Mouse (Mus musculus) hindbrain, embryonic 14.5 days (tissue): Measurements from ENCODE around the gene Sap25. TPM values are rescaled to one million over a fixed set of nuclear protein-coding genes. Genes with fewer than 3 reads are reported as not detected.
A peak's percentile ranks its signal among the peaks of the same experiment; 100 is the strongest.

ENCODE experiments used
- ATAC-seq: fragments of 200-750 bp; cut with Nextera tagmentation; 2 replicates; pipeline ENCODE4 v1.8.0; 2017; ENCODE audit warnings: moderate number of reproducible peaks, mild to moderate bottlenecking, moderate TSS enrichment, moderate library complexity; ENCODE audit not compliant: low FRiP score
- DNase-seq: peaks from one replicate; pipeline ENCODE4 v3.0.0-alpha.2; 2015; ENCODE audit warnings: low spot score
- H3K27ac ChIP-seq: fragments of 300-500 bp; sonication (generic); 2 replicates; pipeline ENCODE4 v1.5.1; 2014; ENCODE audit warnings: mild to moderate bottlenecking, moderate library complexity
- H3K27me3 ChIP-seq: fragments of 300-500 bp; sonication (generic); 2 replicates; pipeline ENCODE4 v1.6.1; 2014; ENCODE audit warnings: mild to moderate bottlenecking, low read length, mixed read lengths; ENCODE audit not compliant: control insufficient read depth, insufficient read depth
- H3K36me3 ChIP-seq: fragments of 300-500 bp; sonication (generic); replicated peaks from 2 replicates; pipeline ENCODE4 v1.6.1; 2014; ENCODE audit not compliant: control insufficient read depth, insufficient read depth
- H3K4me1 ChIP-seq: fragments of 300-500 bp; sonication (generic); replicated peaks from 2 replicates; pipeline ENCODE4 v1.6.1; 2014; ENCODE audit warnings: antibody characterized with exemption, low read length, mixed read lengths; ENCODE audit not compliant: control insufficient read depth, insufficient read depth
- H3K4me2 ChIP-seq: fragments of 300-500 bp; sonication (generic); replicated peaks from 2 replicates; pipeline ENCODE4 v1.6.1; 2014; ENCODE audit warnings: mild to moderate bottlenecking, moderate library complexity
- H3K4me3 ChIP-seq: fragments of 300-500 bp; sonication (generic); replicated peaks from 2 replicates; pipeline ENCODE4 v1.5.1; 2014; ENCODE audit warnings: mild to moderate bottlenecking, low read length
- H3K9ac ChIP-seq: fragments of 300-500 bp; sonication (generic); 2 replicates; pipeline ENCODE4 v1.6.1; 2014
- H3K9me3 ChIP-seq: fragments of 300-500 bp; sonication (generic); 2 replicates; pipeline ENCODE4 v1.6.1; 2016; ENCODE audit warnings: low read length; ENCODE audit not compliant: control insufficient read depth
- WGBS: fragments of 180-500 bp; shearing (Covaris S2); extraction: QIAGEN DNeasy Blood & Tissue Kit; methylation state at CpG from one replicate; pipeline ENCODE4 v1.1.7; 2014; 5-methylcytosine and 5-hydroxymethylcytosine counted together
- polyA plus RNA-seq: library from polyadenylated mRNA; unstranded; fragments of >200 nt; fragmentation: Nextera tagmentation; extraction: Ambion mirVana; gene quantifications from 2 replicates; pipeline ENCODE4 v1.2.1, GENCODE M21; 2014

Sap25 gene
- polyA plus RNA-seq, 1 experiment from 2014 or later = 5.8 TPM

- no peaks in the 10 kb centered on the region for H3K36me3 ChIP-seq
- DNase-seq = no peak
- peaks cover 12% of the 10 kb centered on the region; the same call in 1 of the 2 replicates for H3K27me3 ChIP-seq
- no peaks in the 10 kb centered on the region for H3K9me3 ChIP-seq
- H3K9ac ChIP-seq = no peak overlapping the region; the same call in 1 of the 2 replicates
- H3K4me3 ChIP-seq = no peak overlapping the region; the same call in 1 of the 2 replicates
- H3K4me1 ChIP-seq = 0 out of 2 replicates have a peak, but pooled peaks cover 7% of the 10 kb centered on the region
- H3K27ac ChIP-seq = no peak overlapping the region
- WGBS = 11% methylated on average over 26 of the region's 26 CpGs
- H3K4me2 ChIP-seq = peak overlapping the region; percentile 43
- no peak for ATAC-seq
These were observed 33.1 kb upstream of the Sap25 start for GRCm38 (mm10) chr5:137607860-137608653.

- H3K27ac ChIP-seq = no peak overlapping the region
- H3K9me3 ChIP-seq = no peaks in the 10 kb centered on the region
- peaks cover 12% of the 10 kb centered on the region; the same call in 1 of the 2 replicates for H3K27me3 ChIP-seq
- H3K4me3 ChIP-seq = no peak overlapping the region; the same call in 1 of the 2 replicates
- 17% methylated on average over 23 of the region's 23 CpGs for WGBS
- 0 out of 2 replicates have a peak, but pooled peaks cover 7% of the 10 kb centered on the region for H3K4me1 ChIP-seq
- H3K36me3 ChIP-seq = no peaks in the 10 kb centered on the region
- DNase-seq = no peak
- ATAC-seq = no peak
- no peak overlapping the region for H3K9ac ChIP-seq
- peak overlapping the region; percentile 43 for H3K4me2 ChIP-seq
These were observed 32.4 kb upstream of the Sap25 start for GRCm38 (mm10) chr5:137608654-137609190.

- peaks cover 12% of the 10 kb centered on the region; the same call in 1 of the 2 replicates for H3K27me3 ChIP-seq
- H3K4me2 ChIP-seq = no peak overlapping the region
These were observed 31.8 kb upstream of the Sap25 start for GRCm38 (mm10) chr5:137609292-137609691.

GRCm38 (mm10) chr5:137610056-137610455, 31.1 kb upstream of the Sap25 start:
- H3K27me3 ChIP-seq = peaks cover 12% of the 10 kb centered on the region; the same call in 1 of the 2 replicates
- no peak overlapping the region for H3K27ac ChIP-seq
- ATAC-seq (no peak), DNase-seq (no peak)
- H3K4me3 ChIP-seq = no peak overlapping the region; the same call in 1 of the 2 replicates
- H3K9ac ChIP-seq = no peak overlapping the region
- no peaks in the 10 kb centered on the region for H3K36me3 ChIP-seq
- WGBS = 81% methylated on average over 4 of the region's 4 CpGs
- no peaks in the 10 kb centered on the region for H3K9me3 ChIP-seq
- H3K4me2 ChIP-seq = peak overlapping the region; percentile 12; the same call in 1 of the 2 replicates
- H3K4me1 ChIP-seq = 0 out of 2 replicates have a peak, but pooled peaks cover 7% of the 10 kb centered on the region

More at GRCm38 (mm10) chr5:137609292-137609691, 31.8 kb upstream of the Sap25 start:
- H3K9ac ChIP-seq = no peak overlapping the region
- DNase-seq = no peak
- 0 out of 2 replicates have a peak, but pooled peaks cover 7% of the 10 kb centered on the region for H3K4me1 ChIP-seq
- H3K36me3 ChIP-seq = no peaks in the 10 kb centered on the region
- ATAC-seq = no peak
- 56% methylated on average over 3 of the region's 3 CpGs for WGBS
- H3K9me3 ChIP-seq = no peaks in the 10 kb centered on the region
- H3K4me3 ChIP-seq = no peak overlapping the region
- no peak overlapping the region for H3K27ac ChIP-seq

- peak overlapping the region; percentile 31; the same call in 1 of the 2 replicates for H3K9ac ChIP-seq
- H3K4me3 ChIP-seq = no peak overlapping the region; the same call in 1 of the 2 replicates
- no peaks in the 10 kb centered on the region for H3K9me3 ChIP-seq
- 24% methylated on average over 10 of the region's 12 CpGs for WGBS
- 0 out of 2 replicates have a peak overlapping the region, but pooled peaks have one; percentile 26 for H3K27ac ChIP-seq
- H3K4me2 ChIP-seq = peak overlapping the region; percentile 12; the same call in 1 of the 2 replicates
- ATAC-seq (no peak), DNase-seq (no peak)
- 0 out of 2 replicates have a peak, but pooled peaks cover 7% of the 10 kb centered on the region for H3K4me1 ChIP-seq
- H3K27me3 ChIP-seq = peaks cover 12% of the 10 kb centered on the region; the same call in 1 of the 2 replicates
- H3K36me3 ChIP-seq = no peaks in the 10 kb centered on the region
These were observed 30.4 kb upstream of the Sap25 start for GRCm38 (mm10) chr5:137610548-137611244.

GRCm38 (mm10) chr5:137611245-137611602, 29.9 kb upstream of the Sap25 start:
- Histone ChIP-seq H3K4me1 (0 out of 2 replicates have a peak, but pooled peaks cover 7% of the 10 kb centered on the region), H3K27ac (0 out of 2 replicates have a peak overlapping the region, but pooled peaks have one; percentile 26), H3K4me2 (no peak overlapping the region; the same call in 1 of the 2 replicates), H3K27me3 (peaks cover 12% of the 10 kb centered on the region; the same call in 1 of the 2 replicates), H3K9ac (peak overlapping the region; percentile 31; the same call in 1 of the 2 replicates), H3K4me3 (no peak overlapping the region), H3K9me3 (no peaks in the 10 kb centered on the region), H3K36me3 (no peaks in the 10 kb centered on the region)
- DNase-seq (no peak), ATAC-seq (no peak)
- 32% methylated on average over 6 of the region's 6 CpGs for WGBS

GRCm38 (mm10) chr5:137613076-137613475, 28.1 kb upstream of the Sap25 start:
- Histone ChIP-seq H3K4me3 (no peak overlapping the region), H3K9me3 (no peaks in the 10 kb centered on the region), H3K9ac (no peak overlapping the region), H3K27me3 (peaks cover 8% of the 10 kb centered on the region; the same call in 1 of the 2 replicates), H3K4me1 (0 out of 2 replicates have a peak, but pooled peaks cover 5% of the 10 kb centered on the region), H3K27ac (no peak overlapping the region), H3K4me2 (no peak overlapping the region), H3K36me3 (no peaks in the 10 kb centered on the region)
- no peak for ATAC-seq
- 70% methylated on average over 5 of the region's 5 CpGs for WGBS
- DNase-seq = no peak

- Histone ChIP-seq H3K9me3 (no peaks in the 10 kb centered on the region), H3K36me3 (no peaks in the 10 kb centered on the region), H3K4me3 (no peak within 1 kb of the TSS), H3K9ac (no peak within 1 kb of the TSS), H3K4me2 (no peak within 1 kb of the TSS), H3K27ac (no peak within 1 kb of the TSS), H3K4me1 (0 out of 2 replicates have a peak, but pooled peaks cover under 1% of the 10 kb centered on the region), H3K27me3 (0 out of 2 replicates have a peak, but pooled peaks cover 3% of the 10 kb centered on the region)
- no peak for DNase-seq
- ATAC-seq = no peak
- WGBS = 64% methylated on average over 11 of the region's 11 CpGs
These were observed 27.6 kb upstream of the Sap25 start, which contains the start of gene Pcolce for GRCm38 (mm10) chr5:137613550-137613949. TSS of gene Pcolce (minus strand) at chr5:137613784.
